Mouse (Mus musculus) gastrocnemius, postnatal 25 days (tissue): Measurements from ENCODE around the gene Zfp68. TPM values are rescaled to one million over a fixed set of nuclear protein-coding genes. Genes with fewer than 3 reads are reported as not detected.
"Not testable (repeated sequence)": the region's sequence is repeated elsewhere in the genome, so short reads cannot be mapped to it uniquely, and the experiment has no call there.

Experiments
- DNase-seq: peaks from one replicate; pipeline ENCODE4 v3.0.0; 2022
- long read RNA-seq, 2 experiments: library from polyadenylated mRNA; stranded (forward); transcript quantifications; one replicate each; pipeline ENCODE4 v2.0.0; 2021
- microRNA-seq, 2 experiments: library from miRNA; unstranded; fragments of <30 nt; microRNA quantifications; one replicate each; pipeline ENCODE4 v1.2.0; 2021; ENCODE audit warnings: borderline replicate concordance in 2 of 2
- total RNA-seq, 2 experiments: library from RNA; stranded (reverse); gene quantifications; 1 replicate in 1 of 2; 2 replicates in 1 of 2; pipeline ENCODE4 v1.2.3; 2021

Zfp68 gene
- total RNA-seq, result 10 to 100 TPM; 10.7 to 11.5 TPM
- long read RNA-seq, experiment 1, full-length matches to known transcripts, result 10 of 15 reads
- long read RNA-seq, experiment 1, partial matches to known transcripts, result 0 of 15 reads
- long read RNA-seq, experiment 1, other reads (novel, unspliced or antisense), result 5 of 15 reads
- long read RNA-seq, experiment 2, full-length matches to known transcripts, result 34 of 38 reads
- long read RNA-seq, experiment 2, partial matches to known transcripts, result 0 of 38 reads
- long read RNA-seq, experiment 2, other reads (novel, unspliced or antisense), result 4 of 38 reads

DNA sequence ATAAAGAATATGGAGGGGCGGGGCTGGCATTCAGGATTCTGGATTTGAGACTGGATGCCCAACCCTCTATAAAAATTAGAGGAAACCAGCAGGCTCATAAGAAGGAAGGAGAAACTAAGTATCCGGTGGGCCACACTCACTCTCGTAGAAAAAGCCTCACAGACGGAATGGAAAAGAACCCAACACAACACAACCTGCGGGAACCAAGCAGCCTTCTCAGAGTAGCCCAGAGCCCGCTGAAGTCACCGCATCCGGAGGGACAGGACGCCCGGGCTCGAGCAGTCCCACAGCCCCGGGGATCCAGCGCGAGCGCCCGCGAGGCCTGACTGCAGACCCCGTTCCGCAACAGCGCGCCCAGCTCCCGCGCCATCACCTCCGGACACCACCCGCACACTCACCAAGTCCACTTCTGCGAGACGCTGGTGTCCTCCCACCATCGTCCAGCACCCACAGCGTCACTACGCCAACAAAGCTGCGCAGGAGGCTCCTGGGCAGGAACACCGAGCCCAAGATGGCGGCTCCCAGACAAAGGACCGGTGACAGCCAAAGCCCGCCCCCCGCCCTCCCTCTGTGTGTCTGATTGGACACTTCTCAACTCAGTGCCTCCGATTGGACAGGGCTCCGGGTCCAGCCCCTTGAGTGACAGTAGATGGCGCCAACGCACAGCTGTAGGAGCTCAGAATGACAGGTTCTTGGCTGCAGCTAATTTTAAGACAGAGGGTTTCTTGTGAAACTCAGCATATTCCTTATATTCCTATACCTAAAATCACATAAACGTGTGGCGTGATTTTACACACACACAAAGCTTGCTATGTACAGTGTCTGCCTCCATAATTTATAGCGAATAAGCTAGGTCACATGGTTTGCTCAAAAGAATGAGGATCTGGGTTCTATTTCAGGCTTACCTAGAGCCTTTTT lies at the start of gene Zfp68:
Gene Zfp68 (minus strand): TSS at position 551 of the 918 bp plus-strand sequence.
- DNase-seq, result peak; percentile 94

DNA sequence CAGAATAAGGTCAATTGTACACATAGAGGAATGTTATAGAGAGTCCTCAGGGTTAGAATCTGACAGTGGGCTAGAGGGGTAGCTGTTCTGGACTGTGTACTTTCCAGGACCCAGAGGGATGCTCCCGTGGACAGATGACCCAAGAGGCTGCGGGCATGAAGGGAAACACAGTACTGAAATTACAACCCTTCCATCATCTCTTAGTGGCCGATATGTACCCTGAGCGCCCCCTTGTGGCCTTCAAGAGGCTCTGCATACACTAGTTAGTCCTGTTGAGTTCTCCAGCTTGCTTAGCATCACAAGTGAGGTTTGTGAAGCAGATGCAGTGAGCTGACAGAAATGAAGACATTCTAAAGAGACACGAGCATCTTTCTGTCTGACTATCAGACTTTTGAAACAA lies 39.4 kb upstream of the Zfp68 start:
- DNase-seq, result no peak

DNA sequence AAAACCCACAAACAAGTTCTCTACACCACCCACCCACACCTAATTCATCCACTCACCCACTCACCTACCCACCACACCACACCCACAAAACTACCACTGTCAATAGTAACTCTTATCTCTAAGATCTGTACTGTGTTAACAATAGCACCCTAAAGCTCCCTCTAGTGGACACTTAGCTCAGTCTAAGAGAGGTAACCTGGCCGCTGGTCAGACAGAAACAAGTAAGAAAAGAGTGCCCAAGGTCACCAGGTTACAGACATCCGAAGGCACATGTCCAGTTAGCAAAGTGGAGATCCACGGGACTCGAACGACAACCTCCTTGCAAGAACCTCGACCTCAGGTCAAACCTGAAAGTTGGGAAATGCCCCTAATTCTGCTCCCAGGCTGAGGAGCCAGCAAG lies 38.3 kb upstream of the Zfp68 start:
- peak; percentile 4 for DNase-seq

GRCm38 (mm10) chr5:138657407-138657806 lies 37.8 kb upstream of the Zfp68 start:
- no peak for DNase-seq

GRCm38 (mm10) chr5:138656477-138657156 lies 37.1 kb upstream of the Zfp68 start:
- no peak for DNase-seq

GRCm38 (mm10) chr5:138652911-138653310 lies 33.4 kb upstream of the Zfp68 start:
- DNase-seq, result no peak

DNA sequence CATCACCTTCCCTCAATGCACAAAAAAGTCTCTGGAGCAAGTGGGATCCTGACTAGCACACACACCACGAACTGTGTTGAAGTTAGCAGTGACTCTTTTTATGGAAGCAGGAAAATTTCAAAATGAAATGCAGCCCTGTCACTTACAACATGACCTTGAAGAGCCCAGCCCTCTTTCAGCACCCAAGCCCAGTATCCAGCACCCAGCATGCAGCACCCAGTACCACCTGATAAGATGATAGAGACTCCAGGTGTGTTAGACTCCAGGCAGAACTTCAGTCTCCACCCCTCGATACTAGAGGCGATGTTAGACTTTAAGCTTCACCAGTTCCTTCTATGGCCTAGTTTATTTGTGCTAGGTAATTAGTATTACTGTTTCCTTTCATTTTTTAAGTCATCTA lies 22.2 kb upstream of the Zfp68 start:
- no peak for DNase-seq

DNA sequence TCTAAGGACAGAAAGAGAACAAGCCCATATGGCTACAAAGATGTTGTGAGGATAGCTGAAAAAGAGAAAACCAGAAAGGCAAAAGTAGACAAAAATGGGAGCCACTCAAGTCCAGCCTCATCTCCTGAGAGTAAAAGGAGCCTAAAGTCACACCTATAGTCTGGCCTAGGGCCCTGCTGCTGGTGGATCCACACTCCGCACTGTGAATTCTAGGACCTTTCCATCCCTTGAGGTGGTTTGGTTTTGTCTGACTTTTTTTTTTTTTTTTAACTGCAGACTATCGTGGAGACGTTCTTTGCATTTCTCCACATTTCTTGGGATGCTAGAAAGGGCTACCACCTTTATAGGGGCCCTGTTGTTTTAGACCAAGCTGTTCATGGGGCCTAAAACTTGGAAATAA lies 21.5 kb upstream of the Zfp68 start:
- DNase-seq, result no peak

- DNase-seq, result no peak
Observed at GRCm38 (mm10) chr5:138636486-138636885, 16.9 kb upstream of the Zfp68 start.

DNA sequence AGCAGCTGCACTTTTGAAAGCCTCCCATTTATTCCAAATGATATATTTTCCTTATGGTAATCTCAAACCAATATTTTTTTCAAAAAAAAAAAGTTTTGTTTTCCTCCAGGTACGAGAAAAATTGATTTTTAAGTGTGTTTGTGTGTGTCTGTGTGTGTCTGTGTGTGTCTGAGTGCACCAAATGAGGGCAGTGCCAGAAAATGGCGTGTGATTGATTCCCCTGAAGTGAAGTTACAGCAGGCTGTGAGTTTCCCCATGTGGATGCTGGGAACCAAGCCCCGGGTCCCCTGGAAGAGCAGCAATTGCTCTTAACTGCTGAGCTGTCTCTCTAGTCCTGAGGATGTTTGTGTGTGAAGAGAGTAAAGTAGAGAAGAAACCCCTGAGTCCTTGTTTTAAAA lies 3.9 kb upstream of the Zfp68 start:
- DNase-seq, result no peak

DNA sequence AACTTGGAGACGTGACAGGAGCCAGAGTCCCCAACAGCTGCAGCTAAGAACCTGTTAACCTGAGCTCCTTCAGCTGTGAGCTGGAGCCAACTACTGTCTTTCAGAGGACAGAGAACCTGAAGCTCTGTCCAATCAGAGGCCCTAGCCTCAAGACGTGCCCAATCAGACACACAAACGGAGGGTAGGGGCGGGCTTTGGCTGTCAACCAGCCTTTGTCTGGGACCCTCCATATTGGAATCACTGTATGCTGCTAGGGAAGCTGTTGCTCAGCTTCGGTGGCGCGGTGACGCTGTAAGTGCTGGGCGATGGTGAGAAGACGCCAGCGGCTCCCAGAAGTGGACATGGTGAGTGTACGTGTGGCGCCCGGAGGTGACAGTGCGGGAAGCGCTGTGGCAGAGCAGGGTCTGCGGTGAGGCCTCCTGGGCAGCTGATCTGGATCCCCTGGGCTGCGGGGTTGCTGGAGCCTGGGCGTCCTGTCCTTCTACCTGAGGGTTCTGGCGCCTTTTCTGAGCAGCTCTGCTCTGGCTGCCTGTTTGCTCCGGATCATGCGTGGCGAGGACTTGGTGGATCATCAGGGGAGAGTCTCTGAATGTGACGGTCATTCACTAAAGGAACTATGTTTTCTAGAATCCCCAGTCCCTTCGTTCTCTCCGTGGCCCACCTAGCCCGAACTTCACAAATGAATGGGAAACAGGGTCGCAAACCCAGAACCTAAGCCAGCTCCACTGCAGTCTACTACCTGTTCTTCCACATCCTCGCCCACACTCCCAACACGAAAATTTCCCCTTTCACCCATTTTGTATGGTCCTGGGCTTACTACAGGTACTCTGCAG lies 3.3 kb upstream of the Zfp68 start, which contains the start of gene A430033K04Rik:
Gene A430033K04Rik (plus strand): TSS at position 215 of the 833 bp plus-strand sequence.
- peak; percentile 91 for DNase-seq

DNA sequence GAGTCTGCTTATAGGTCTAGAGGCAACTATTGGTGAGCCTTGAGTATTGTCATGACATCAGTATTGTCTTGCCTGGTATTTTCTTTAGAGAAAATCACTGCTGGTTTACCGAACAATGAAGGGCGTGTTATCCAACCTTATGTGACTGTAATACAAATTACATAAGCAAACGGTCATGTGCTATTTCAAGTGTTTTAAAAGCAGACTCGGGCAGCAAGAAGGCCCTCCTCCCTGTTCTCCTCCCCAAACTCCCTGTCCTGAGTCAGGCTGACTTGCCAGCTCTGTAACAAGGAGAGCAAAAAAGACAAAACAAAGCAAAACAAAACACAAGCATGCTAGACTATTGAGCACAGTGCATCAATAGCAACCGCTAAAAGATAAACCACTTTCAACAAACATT lies 1.3 kb upstream of the Zfp68 start:
- no peak for DNase-seq

- DNase-seq, result no peak
Observed at GRCm38 (mm10) chr5:138618353-138618752, 1.2 kb downstream of the Zfp68 start.

DNA sequence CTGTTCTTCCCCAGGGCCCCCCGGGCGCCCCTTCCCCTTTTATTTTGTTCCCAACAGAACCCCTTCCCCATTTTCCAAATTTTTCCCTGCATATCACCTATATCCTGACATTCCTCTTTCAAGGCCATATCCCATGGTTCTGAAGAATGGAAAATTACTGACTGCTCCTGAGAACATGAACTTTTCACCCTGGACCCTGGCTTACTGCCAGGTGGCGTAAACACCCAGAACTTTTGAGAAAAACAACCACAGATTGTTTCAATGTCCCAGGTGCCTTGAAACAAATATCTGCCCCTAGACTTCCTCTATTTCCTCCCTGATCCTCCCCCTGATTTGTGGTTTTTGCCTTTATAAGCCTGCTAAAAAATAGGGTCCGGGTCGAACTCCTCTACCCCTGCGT lies 32.2 kb downstream of the Zfp68 start:
- DNase-seq, result no peak

DNA sequence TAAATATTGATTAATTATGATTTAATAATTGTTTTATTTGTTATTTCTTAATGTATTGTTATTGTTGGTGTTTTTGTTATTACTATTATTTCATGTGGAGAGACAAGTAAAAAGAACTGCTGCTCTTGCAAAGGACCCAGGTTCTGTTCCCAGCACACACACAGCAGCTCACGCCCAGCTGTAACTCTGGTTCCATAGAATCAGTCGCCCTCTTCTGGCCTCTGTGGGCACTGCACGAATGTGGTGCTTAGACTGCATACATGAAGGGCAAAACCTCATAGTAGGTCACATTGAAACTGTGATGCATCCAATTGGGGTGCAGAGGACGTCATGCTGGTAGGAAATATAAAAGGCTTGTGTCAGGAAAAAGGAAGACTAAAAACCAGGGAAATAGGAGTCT lies 47.9 kb downstream of the Zfp68 start:
- no peak for DNase-seq

DNA sequence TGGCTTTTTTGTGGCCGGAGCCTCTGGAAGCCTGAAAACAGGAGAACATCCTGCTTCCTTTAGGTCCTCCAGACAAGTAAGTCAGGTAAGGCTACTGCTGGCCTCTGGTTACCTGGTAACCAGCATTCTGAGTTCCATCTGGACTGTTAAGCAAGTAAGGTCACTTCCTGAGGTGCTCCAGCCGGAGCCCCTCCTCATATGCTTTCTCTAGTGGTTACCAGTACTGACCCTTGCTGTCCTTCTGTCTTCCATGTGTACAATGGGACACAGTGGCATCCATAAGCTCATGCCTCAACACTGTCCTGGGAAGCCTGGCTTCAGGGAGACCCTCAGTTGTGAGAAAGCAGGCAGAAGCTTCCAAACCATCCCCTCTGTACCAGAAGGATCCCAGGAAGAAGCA lies 54.9 kb downstream of the Zfp68 start, which contains the start of gene 1700123K08Rik:
Gene 1700123K08Rik (minus strand): TSS at position 101 of the 400 bp plus-strand sequence.
- not testable (repeated sequence) for DNase-seq

Small RNA genes within 50 kb of the gene (microRNA-seq; reads per million reads assigned to microRNA genes)
- 0 reads per million in 2 experiments for gene Gm24082

Other genes with a start within 250 kb of the Zfp68 start
- 1 to 10 TPM; 2.1 to 2.9 TPM for gene Zfp157, start 178.3 kb downstream of the Zfp68 start, total RNA-seq
- gene 1700123K08Rik, start 55.0 kb downstream of the Zfp68 start, total RNA-seq, result not detected
- gene A430033K04Rik, start 3.1 kb upstream of the Zfp68 start, total RNA-seq, result 1 to 10 TPM; 2.5 to 2.6 TPM
- 10 to 100 TPM; 14.2 to 19.2 TPM for gene Fam20c, start 134.8 kb upstream of the Zfp68 start, total RNA-seq
- gene Gm5294, start 200.3 kb upstream of the Zfp68 start, total RNA-seq, result not detected